Mouse (Mus musculus) cerebellum, adult 2 months (tissue): ENCODE measurements around the gene Anks4b.

ENCODE experiments used
- CTCF ChIP-seq: fragments of 200-500 bp; IDR thresholded peaks from 2 replicates; pipeline ENCODE4 v1.5.1; 2011; ENCODE audit warnings: low read depth, mild to moderate bottlenecking, control low read depth, low read length, moderate library complexity, borderline replicate concordance; ENCODE audit not compliant: insufficient read depth
- POLR2A ChIP-seq: fragments of 200-500 bp; IDR thresholded peaks from 2 replicates; pipeline ENCODE4 v1.6.1; 2011; ENCODE audit warnings: low read length, control low read depth, borderline replicate concordance; ENCODE audit not compliant: insufficient read depth

DNA sequence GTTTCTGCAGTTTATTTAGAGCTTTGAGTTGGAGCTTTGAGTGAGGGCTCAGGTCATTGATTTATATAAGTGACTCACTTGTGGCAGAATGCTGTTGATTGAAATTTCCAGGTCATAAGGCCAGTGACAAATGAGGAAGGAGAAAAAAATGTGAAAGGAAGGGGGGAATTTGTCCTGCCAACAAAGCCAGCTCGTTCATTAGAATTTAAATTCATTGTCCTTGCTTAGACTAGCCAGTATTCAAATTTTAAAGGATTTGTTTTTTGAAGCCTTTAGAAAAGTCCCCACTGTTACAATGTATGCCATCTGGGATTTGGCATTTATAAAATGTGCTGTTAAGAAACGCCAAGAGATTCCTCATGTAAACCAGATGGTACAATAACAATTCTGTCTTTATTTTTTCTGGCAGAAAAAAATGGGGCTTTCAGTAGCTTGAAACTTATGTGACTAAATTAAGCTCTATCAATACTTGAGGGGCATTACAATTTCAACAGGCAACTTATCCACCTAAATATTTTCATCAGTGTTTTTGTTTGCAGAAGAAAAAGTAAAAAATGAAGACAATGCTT, 16.7 kb upstream of the Anks4b start:
- TF ChIP-seq POLR2A (no peak), CTCF (no peak)
